Mouse (Mus musculus) intestine, postnatal 0 days (tissue): ENCODE results near the gene Rc3h1. TPM values are rescaled to one million over a fixed set of nuclear protein-coding genes. Genes with fewer than 3 reads are reported as not detected.

ENCODE experiments used
- ATAC-seq: fragments of 200-750 bp; cut with Nextera tagmentation; 2 replicates; pipeline ENCODE4 v1.8.0; 2017; ENCODE audit warnings: mild to moderate bottlenecking, moderate TSS enrichment, moderate library complexity
- H3K27ac ChIP-seq: fragments of 300-500 bp; sonication (generic); 2 replicates; pipeline ENCODE4 v1.5.1; 2014; ENCODE audit warnings: mild to moderate bottlenecking, low read depth, low read length, moderate library complexity
- H3K27me3 ChIP-seq: fragments of 300-500 bp; sonication (generic); replicated peaks from 2 replicates; pipeline ENCODE4 v1.6.1; 2014; ENCODE audit warnings: low read length, mixed read lengths; ENCODE audit not compliant: control insufficient read depth, insufficient read depth
- H3K36me3 ChIP-seq: fragments of 300-500 bp; sonication (generic); 2 replicates; pipeline ENCODE4 v1.6.1; 2014; ENCODE audit warnings: mild to moderate bottlenecking, moderate library complexity; ENCODE audit not compliant: control insufficient read depth, insufficient read depth
- H3K4me1 ChIP-seq: fragments of 300-500 bp; sonication (generic); replicated peaks from 2 replicates; pipeline ENCODE4 v1.6.1; 2014; ENCODE audit warnings: antibody characterized with exemption, low read length, mixed read lengths; ENCODE audit not compliant: control insufficient read depth, insufficient read depth
- H3K4me2 ChIP-seq: fragments of 300-500 bp; sonication (generic); replicated peaks from 2 replicates; pipeline ENCODE4 v1.6.1; 2014; ENCODE audit warnings: low read depth, mild to moderate bottlenecking, moderate library complexity
- H3K4me3 ChIP-seq: fragments of 300-500 bp; sonication (generic); 2 replicates; pipeline ENCODE4 v1.5.1; 2014; ENCODE audit warnings: low read depth, low read length
- H3K9ac ChIP-seq: fragments of 300-500 bp; sonication (generic); 2 replicates; pipeline ENCODE4 v1.6.1; 2014; ENCODE audit warnings: mild to moderate bottlenecking, low read depth, low read length
- H3K9me3 ChIP-seq: fragments of 300-500 bp; sonication (generic); 2 replicates; pipeline ENCODE4 v1.6.1; 2016; ENCODE audit warnings: mixed run types; ENCODE audit not compliant: control insufficient read depth
- CTCF ChIP-seq: sonication (generic); IDR thresholded peaks from 2 replicates; pipeline ENCODE4 v1.5.1; 2016; ENCODE audit warnings: low read depth, mild to moderate bottlenecking, control low read depth, antibody characterized with exemption, moderate library complexity
- WGBS: fragments of 180-500 bp; shearing (Covaris S2); extraction: QIAGEN DNeasy Blood & Tissue Kit; methylation state at CpG from one replicate; pipeline ENCODE4 v1.1.7; 2014; 5-methylcytosine and 5-hydroxymethylcytosine counted together
- polyA plus RNA-seq: library from polyadenylated mRNA; unstranded; fragments of >200 nt; fragmentation: Nextera tagmentation; extraction: Ambion mirVana; gene quantifications from 2 replicates; pipeline ENCODE4 v1.2.1, GENCODE M21; 2015

The Rc3h1 gene
- polyA plus RNA-seq, 1 experiment from 2014 or later = 3.8 TPM

DNA sequence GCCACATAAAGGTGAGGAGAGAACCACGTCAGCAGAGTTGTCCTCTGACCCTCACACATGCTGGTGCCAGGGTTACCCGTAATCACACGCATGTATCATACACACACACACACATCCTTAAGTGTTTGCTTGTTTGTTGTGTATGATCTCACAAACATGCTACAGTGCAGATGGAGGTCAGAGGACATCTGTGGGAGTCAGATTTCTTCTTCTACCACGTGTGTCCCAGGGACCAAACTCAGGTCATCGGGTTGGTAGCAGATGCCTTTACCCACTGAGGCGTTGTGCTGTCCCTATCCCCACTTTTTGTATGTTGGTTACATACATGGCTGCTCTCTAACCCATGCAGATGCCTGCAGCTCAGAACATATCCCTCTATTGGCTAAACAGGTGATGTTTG, 79.3 kb downstream of the Rc3h1 start:
- Histone ChIP-seq H3K9ac (no peak overlapping the region), H3K27me3 (no peaks in the 10 kb centered on the region), H3K9me3 (no peaks in the 10 kb centered on the region), H3K4me2 (no peak overlapping the region), H3K4me3 (no peak overlapping the region), H3K36me3 (no peaks in the 10 kb centered on the region), H3K4me1 (no peaks in the 10 kb centered on the region), H3K27ac (no peak overlapping the region)
- no peak for ATAC-seq
- 88% methylated on average over 6 of the region's 6 CpGs for WGBS
- no peak for TF ChIP-seq CTCF

DNA sequence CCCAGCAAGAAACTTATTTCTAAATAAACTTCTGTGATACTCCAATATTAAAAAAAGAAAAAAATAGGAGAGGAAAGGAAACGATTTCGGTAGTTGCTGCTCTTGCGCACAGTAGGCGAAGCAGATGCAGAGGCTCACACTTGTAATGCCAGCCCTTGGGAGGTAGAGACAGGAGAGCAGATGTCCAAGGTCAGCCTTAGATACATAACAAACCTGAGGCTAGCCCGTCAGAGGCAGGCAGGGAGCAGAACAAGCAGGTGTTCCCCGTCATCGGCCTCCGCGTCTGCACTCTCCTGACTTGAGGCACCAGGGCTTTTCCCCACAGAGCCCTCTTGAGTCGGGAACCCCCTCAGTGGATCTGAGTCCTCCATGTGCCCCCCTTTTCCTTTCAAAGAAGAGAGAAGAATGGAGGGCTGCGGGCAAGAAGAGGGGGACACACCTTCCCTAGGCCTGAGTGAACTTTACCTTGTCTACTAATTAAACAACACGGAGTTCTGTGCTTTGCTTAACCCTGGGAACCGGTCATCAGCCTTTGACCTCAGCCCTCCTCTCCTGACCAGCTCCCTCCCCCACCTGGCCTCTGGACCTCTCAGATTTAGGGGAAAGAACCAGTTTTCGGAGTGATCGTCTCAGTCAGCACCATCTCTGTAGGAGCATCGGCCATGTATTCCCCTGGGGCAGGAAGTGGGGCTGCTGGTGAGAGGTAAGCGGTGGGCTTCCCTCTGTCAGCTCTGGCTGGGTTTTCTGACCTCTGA, 80.8 kb downstream of the Rc3h1 start:
- H3K4me1 ChIP-seq = no peaks in the 10 kb centered on the region
- H3K27ac ChIP-seq = no peak overlapping the region
- no peak overlapping the region for H3K9ac ChIP-seq
- no peaks in the 10 kb centered on the region for H3K9me3 ChIP-seq
- no peak for TF ChIP-seq CTCF
- H3K4me3 ChIP-seq = no peak overlapping the region
- no peak for ATAC-seq
- WGBS = 76% methylated on average over 17 of the region's 17 CpGs
- H3K27me3 ChIP-seq = no peaks in the 10 kb centered on the region
- H3K36me3 ChIP-seq = no peaks in the 10 kb centered on the region
- no peak overlapping the region for H3K4me2 ChIP-seq

DNA sequence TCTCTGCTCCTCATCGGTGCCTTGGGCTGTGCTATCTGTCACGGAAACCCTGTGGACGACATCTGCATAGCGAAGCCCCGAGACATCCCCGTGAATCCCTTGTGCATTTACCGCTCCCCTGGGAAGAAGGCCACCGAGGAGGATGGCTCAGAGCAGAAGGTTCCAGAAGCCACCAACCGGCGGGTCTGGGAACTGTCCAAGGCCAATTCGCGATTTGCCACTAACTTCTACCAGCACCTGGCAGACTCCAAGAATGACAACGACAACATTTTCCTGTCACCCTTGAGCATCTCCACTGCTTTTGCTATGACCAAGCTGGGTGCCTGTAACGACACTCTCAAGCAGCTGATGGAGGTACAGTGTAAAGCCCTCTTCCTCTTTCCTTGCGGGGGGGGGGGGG, 83.2 kb downstream of the Rc3h1 start:
- no peaks in the 10 kb centered on the region for H3K4me1 ChIP-seq
- no peak overlapping the region for H3K4me3 ChIP-seq
- no peaks in the 10 kb centered on the region for H3K27me3 ChIP-seq
- TF ChIP-seq CTCF = no peak
- H3K9ac ChIP-seq = no peak overlapping the region
- no peaks in the 10 kb centered on the region for H3K9me3 ChIP-seq
- no peak for ATAC-seq
- 87% methylated on average over 14 of the region's 15 CpGs for WGBS
- no peak overlapping the region for H3K4me2 ChIP-seq
- H3K27ac ChIP-seq = no peak overlapping the region
- no peaks in the 10 kb centered on the region for H3K36me3 ChIP-seq

DNA sequence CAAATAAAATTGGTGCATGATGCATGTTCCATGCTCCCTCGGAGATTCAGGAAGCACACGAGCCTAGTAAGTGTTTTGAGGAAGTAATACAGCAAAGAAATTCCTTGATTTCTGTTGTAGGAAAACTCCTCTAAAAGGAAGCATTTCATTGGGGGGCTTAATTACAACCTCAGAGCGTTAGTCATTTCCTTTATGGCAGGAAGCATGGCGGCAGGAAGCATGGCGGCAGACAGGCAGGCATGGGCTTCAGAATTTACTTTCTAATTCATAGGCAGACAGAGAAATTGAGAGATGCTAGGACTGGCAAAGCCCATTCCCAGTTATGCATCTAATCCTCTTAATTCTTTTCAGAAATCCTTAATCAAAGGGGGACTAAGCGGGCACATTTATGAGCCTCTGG, 87.6 kb downstream of the Rc3h1 start:
- no peak for TF ChIP-seq CTCF
- Histone ChIP-seq H3K27ac (no peak overlapping the region), H3K4me2 (no peak overlapping the region), H3K36me3 (no peaks in the 10 kb centered on the region), H3K9ac (no peak overlapping the region), H3K9me3 (no peaks in the 10 kb centered on the region), H3K4me1 (no peaks in the 10 kb centered on the region), H3K27me3 (no peaks in the 10 kb centered on the region), H3K4me3 (no peak overlapping the region)
- ATAC-seq = no peak
- WGBS = 86% methylated on average over 6 of the region's 6 CpGs

DNA sequence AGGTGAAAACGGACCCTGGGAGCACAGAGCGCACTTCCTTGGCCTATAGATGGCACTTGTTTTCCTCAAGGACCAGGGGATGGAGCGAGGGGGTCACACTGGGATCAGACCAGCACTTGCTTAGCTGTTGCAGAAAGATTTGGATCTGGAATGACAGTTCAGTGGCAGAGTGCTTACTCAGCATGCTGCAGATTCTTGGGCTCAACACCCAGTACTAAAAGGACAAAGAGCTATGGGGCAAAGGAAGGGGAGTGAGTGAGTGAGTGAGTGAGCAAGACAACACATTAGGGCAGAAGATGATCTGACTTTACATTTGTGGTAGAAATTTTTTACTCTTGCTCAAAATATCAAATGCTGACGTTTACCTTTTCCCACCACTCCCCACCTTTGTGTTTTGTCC, 98.7 kb downstream of the Rc3h1 start:
- ATAC-seq = no peak

DNA sequence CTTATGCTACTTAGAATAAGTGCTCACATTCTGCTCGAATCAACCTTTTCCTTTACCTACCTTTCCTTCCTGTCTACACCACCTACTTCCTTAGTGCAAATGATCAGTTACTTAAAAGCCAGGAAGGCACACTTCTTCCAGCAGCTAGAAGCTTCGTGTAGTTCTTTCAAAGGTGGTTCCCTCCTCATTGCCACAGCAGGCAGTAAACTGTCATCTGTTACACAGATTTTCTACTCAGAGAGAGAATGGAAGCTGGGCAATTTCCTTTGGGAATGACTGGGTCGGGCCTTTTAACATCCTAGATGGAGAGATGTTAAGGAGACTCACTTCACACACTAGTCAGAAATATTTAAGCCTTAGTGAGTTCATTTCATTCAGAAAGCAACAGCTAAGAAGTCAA, 99.3 kb downstream of the Rc3h1 start:
- H3K4me3 ChIP-seq = no peak overlapping the region
- H3K36me3 ChIP-seq = no peaks in the 10 kb centered on the region; the same call in 1 of the 2 replicates
- H3K4me2 ChIP-seq = no peak overlapping the region
- no peaks in the 10 kb centered on the region for H3K4me1 ChIP-seq
- H3K9ac ChIP-seq = no peak overlapping the region
- no peak overlapping the region for H3K27ac ChIP-seq
- WGBS = 73% methylated on average over 3 of the region's 3 CpGs
- no peak for TF ChIP-seq CTCF
- H3K27me3 ChIP-seq = no peaks in the 10 kb centered on the region
- no peak for ATAC-seq
- no peaks in the 10 kb centered on the region for H3K9me3 ChIP-seq

More for the DNA sequence above, 98.7 kb downstream of the Rc3h1 start:
- Histone ChIP-seq H3K36me3 (no peaks in the 10 kb centered on the region; the same call in 1 of the 2 replicates), H3K27ac (no peak overlapping the region), H3K27me3 (no peaks in the 10 kb centered on the region), H3K9ac (no peak overlapping the region), H3K4me3 (no peak overlapping the region), H3K4me1 (no peaks in the 10 kb centered on the region), H3K4me2 (no peak overlapping the region), H3K9me3 (no peaks in the 10 kb centered on the region)
- WGBS = 78% methylated on average over 4 of the region's 4 CpGs
- no peak for TF ChIP-seq CTCF

DNA sequence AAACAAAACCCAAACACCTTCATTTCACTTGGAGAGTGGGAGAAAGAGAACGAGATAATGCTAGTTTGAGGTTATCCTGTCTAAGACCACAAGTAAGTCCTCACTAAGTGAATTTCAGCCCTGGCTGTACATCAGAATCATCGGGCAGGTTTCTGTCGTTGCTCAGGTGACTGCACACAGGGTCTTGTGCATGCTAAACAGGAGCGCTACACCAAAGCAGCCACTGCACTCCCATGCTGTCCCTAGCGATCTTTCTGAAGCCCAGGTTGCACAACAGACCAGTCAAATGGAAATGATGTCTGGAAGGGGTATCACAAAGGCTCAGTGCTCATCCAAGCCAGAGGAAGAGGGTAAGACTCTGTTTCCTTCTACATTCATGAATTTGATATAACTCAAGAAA, 100.3 kb downstream of the Rc3h1 start:
- H3K4me2 ChIP-seq = no peak overlapping the region
- no peak overlapping the region for H3K27ac ChIP-seq

More for the DNA sequence above, 100.3 kb downstream of the Rc3h1 start:
- Histone ChIP-seq H3K36me3 (peaks cover 2% of the 10 kb centered on the region; the same call in 1 of the 2 replicates), H3K4me3 (no peak overlapping the region), H3K4me1 (no peaks in the 10 kb centered on the region), H3K9me3 (no peaks in the 10 kb centered on the region), H3K9ac (no peak overlapping the region), H3K27me3 (no peaks in the 10 kb centered on the region)
- TF ChIP-seq CTCF = no peak
- WGBS = 85% methylated on average over 5 of the region's 5 CpGs
- no peak for ATAC-seq
